Mouse (Mus musculus) midbrain, postnatal 0 days (tissue): ENCODE data around the gene Reep6. TPM values are rescaled to one million over a fixed set of nuclear protein-coding genes. Genes with fewer than 3 reads are reported as not detected.

Experiments used
- ATAC-seq: fragments of 200-750 bp; cut with Nextera tagmentation; 2 replicates; pipeline ENCODE4 v1.8.0; 2017; ENCODE audit warnings: moderate number of reproducible peaks, mild to moderate bottlenecking, moderate TSS enrichment, moderate library complexity; ENCODE audit not compliant: low FRiP score
- DNase-seq: peaks from one replicate; pipeline ENCODE4 v3.0.0-alpha.2; 2015; ENCODE audit warnings: low spot score
- H3K27ac ChIP-seq: fragments of 300-500 bp; sonication (generic); 2 replicates; pipeline ENCODE4 v1.5.1; 2014; ENCODE audit warnings: low read depth, mild to moderate bottlenecking, low read length, mixed read lengths
- H3K27me3 ChIP-seq: fragments of 300-500 bp; sonication (generic); 2 replicates; pipeline ENCODE4 v1.6.1; 2014; ENCODE audit warnings: low read length, control low read depth, mixed read lengths; ENCODE audit not compliant: insufficient read depth
- H3K36me3 ChIP-seq: fragments of 300-500 bp; sonication (generic); 2 replicates; pipeline ENCODE4 v1.6.1; 2014; ENCODE audit warnings: low read length, control low read depth, mixed read lengths; ENCODE audit not compliant: insufficient read depth
- H3K4me1 ChIP-seq: fragments of 300-500 bp; sonication (generic); 2 replicates; pipeline ENCODE4 v1.6.1; 2014; ENCODE audit warnings: mild to moderate bottlenecking, control low read depth, antibody characterized with exemption, low read length, mixed read lengths; ENCODE audit not compliant: insufficient read depth
- H3K4me2 ChIP-seq: fragments of 300-500 bp; sonication (generic); 2 replicates; pipeline ENCODE4 v1.6.1; 2014; ENCODE audit warnings: low read depth, mild to moderate bottlenecking, low read length, mixed read lengths; ENCODE audit not compliant: poor library complexity, severe bottlenecking
- H3K4me3 ChIP-seq: fragments of 300-500 bp; sonication (generic); 2 replicates; pipeline ENCODE4 v1.5.1; 2014; ENCODE audit warnings: low read depth, mild to moderate bottlenecking, low read length, moderate library complexity
- H3K9ac ChIP-seq: fragments of 300-500 bp; sonication (generic); replicated peaks from 2 replicates; pipeline ENCODE4 v1.6.1; 2014; ENCODE audit warnings: mild to moderate bottlenecking, low read length, moderate library complexity, mixed read lengths; ENCODE audit not compliant: poor library complexity, severe bottlenecking
- H3K9me3 ChIP-seq: fragments of 300-500 bp; sonication (generic); 2 replicates; pipeline ENCODE4 v1.6.1; 2016; ENCODE audit warnings: low read length, control low read depth
- CTCF ChIP-seq: IDR thresholded peaks from 2 replicates; pipeline ENCODE4 v1.5.1; 2016; ENCODE audit warnings: antibody characterized with exemption, mild to moderate bottlenecking
- WGBS: fragments of 180-500 bp; shearing (Covaris S2); extraction: QIAGEN DNeasy Blood & Tissue Kit; methylation state at CpG from one replicate; pipeline ENCODE4 v1.1.7; 2014; 5-methylcytosine and 5-hydroxymethylcytosine counted together
- polyA plus RNA-seq: library from polyadenylated mRNA; unstranded; fragments of >200 nt; fragmentation: Nextera tagmentation; extraction: Ambion mirVana; gene quantifications from 2 replicates; pipeline ENCODE4 v1.2.1, GENCODE M21; 2015
- total RNA-seq: library from RNA; depleted of rRNA; stranded (reverse); fragments of >200 nt; gene quantifications from 2 replicates; pipeline ENCODE4 v1.2.3, GENCODE M21; 2014

Reep6 gene
- total and polyA plus RNA-seq, 2 experiments from 2014 or later: 5.3 to 7.0 TPM

DNA sequence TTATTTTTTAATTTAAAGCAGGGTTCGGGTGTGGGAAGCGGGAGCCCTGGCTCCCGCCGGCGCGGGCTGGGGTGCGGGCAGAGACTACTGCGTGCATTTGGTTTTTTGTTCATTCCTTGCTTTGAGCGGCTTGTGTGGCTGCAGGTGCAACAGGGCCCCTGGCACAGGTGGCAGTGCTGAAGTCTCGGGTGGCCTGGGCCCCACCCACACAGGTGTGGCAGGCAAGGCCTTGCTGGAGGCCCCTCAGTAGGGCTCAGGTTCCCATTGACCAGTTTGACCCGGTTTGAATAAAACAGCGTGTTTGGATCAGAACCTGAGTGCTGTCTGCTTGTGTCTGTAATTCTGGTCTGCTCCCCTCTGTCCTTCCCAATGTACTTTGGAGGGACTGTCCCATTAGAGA is 41.7 kb upstream of the Reep6 start:
- H3K4me3 ChIP-seq: no peak overlapping the region
- peaks cover 50% of the 10 kb centered on the region for H3K36me3 ChIP-seq
- no peak for TF ChIP-seq CTCF
- H3K9ac ChIP-seq: no peak overlapping the region
- DNase-seq: no peak
- H3K4me2 ChIP-seq: no peak overlapping the region
- H3K27ac ChIP-seq: no peak overlapping the region
- no peaks in the 10 kb centered on the region for H3K27me3 ChIP-seq
- H3K9me3 ChIP-seq: no peaks in the 10 kb centered on the region
- WGBS: 93% methylated on average over 12 of the region's 12 CpGs
- no peaks in the 10 kb centered on the region for H3K4me1 ChIP-seq
- no peak for ATAC-seq

- peaks cover 44% of the 10 kb centered on the region for H3K36me3 ChIP-seq
- no peak overlapping the region for H3K9ac ChIP-seq
- peak; percentile 50 for TF ChIP-seq CTCF
- H3K4me3 ChIP-seq: no peak overlapping the region
- H3K4me2 ChIP-seq: no peak overlapping the region
- ATAC-seq (no peak), DNase-seq (no peak)
- H3K9me3 ChIP-seq: no peaks in the 10 kb centered on the region
- H3K27me3 ChIP-seq: no peaks in the 10 kb centered on the region
- H3K4me1 ChIP-seq: no peaks in the 10 kb centered on the region
- H3K27ac ChIP-seq: no peak overlapping the region
- 66% methylated on average over 8 of the region's 8 CpGs for WGBS
Observed at GRCm38 (mm10) chr10:80288657-80289056, 41.1 kb upstream of the Reep6 start.

DNA sequence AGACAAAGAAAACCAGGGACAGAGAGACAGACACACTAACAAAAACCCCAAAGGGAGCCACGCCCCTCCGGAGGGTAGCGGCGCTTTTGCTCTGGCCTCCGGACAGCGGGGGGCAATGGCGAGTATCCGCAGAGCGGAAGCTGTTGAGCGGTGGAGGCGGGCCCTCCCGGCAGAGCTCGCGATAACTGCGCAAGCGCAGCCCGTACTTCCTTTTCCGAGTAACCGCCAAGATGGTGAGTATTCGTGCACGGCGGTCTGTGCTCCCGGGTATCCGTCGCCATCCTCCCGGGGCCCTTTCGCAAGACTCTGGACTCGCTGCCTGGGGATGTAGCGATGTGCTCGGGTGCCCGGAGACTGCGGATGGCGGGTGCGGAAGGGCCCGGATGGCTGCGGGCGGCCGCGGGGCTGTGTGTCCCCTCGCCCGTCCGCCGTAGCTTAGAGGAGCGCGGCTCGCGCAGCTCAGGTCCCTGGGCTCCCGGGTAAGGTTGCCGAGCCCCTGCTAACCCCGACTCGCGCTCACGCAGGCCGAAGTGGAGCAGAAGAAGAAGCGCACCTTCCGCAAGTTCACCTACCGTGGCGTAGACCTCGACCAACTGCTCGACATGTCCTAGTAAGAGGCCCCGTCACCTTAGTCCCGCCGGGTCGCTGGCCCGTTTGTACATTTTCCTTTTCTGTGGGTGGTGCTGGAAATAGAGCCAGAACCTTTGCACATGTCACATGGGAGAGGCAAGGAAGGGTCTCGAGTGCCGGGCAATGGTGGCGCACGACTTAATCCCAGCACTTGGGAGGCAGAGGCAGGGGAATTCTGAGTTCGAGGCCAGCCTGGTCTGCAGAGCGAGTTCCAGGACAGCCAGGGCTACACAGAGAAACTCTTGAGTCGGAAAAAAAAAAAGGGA is 37.3 kb upstream of the Reep6 start, which contains the start of gene Rps15:
Gene Rps15 (plus strand): TSS at position 203 of the 896 bp plus-strand sequence.
- no peaks in the 10 kb centered on the region for H3K9me3 ChIP-seq
- under 1% methylated on average over 67 of the region's 72 CpGs for WGBS
- peak within 1 kb of the TSS; percentile 64 for H3K4me3 ChIP-seq
- ATAC-seq (peak; percentile 82), DNase-seq (peak; percentile 98)
- peaks cover 21% of the 10 kb centered on the region for H3K36me3 ChIP-seq
- H3K4me2 ChIP-seq: peak within 1 kb of the TSS; percentile 79
- H3K27ac ChIP-seq: peak within 1 kb of the TSS; percentile 92
- TF ChIP-seq CTCF: peak; percentile 75
- no peaks in the 10 kb centered on the region for H3K27me3 ChIP-seq
- peaks cover 12% of the 10 kb centered on the region for H3K4me1 ChIP-seq
- H3K9ac ChIP-seq: peak within 1 kb of the TSS; percentile 79

- Histone ChIP-seq H3K27ac (peak overlapping the region; percentile 92), H3K4me1 (peaks cover 16% of the 10 kb centered on the region), H3K4me2 (peak overlapping the region; percentile 79), H3K9me3 (no peaks in the 10 kb centered on the region), H3K36me3 (peaks cover 16% of the 10 kb centered on the region), H3K27me3 (no peaks in the 10 kb centered on the region), H3K9ac (peak overlapping the region; percentile 79), H3K4me3 (peak overlapping the region; percentile 64)
- DNase-seq: no peak
- ATAC-seq: no peak
- 22% methylated on average over 14 of the region's 14 CpGs for WGBS
- TF ChIP-seq CTCF: peak; percentile 22; the same call in 1 of the 2 replicates
Observed at GRCm38 (mm10) chr10:80293325-80293724, 36.4 kb upstream of the Reep6 start.

GRCm38 (mm10) chr10:80294311-80294710 is 35.4 kb upstream of the Reep6 start:
- peak overlapping the region; percentile 100 for H3K27ac ChIP-seq

GRCm38 (mm10) chr10:80294788-80295303 is 34.9 kb upstream of the Reep6 start:
- Histone ChIP-seq H3K27me3 (no peaks in the 10 kb centered on the region), H3K4me1 (peaks cover 16% of the 10 kb centered on the region), H3K4me3 (no peak overlapping the region), H3K9ac (peak overlapping the region; percentile 78), H3K27ac (peak overlapping the region; percentile 100), H3K9me3 (no peaks in the 10 kb centered on the region), H3K4me2 (0 out of 2 replicates have a peak overlapping the region, but pooled peaks have one; percentile 91), H3K36me3 (peaks cover 10% of the 10 kb centered on the region)
- ATAC-seq (no peak), DNase-seq (no peak)
- WGBS: 49% methylated on average over 7 of the region's 7 CpGs
- no peak for TF ChIP-seq CTCF

More at GRCm38 (mm10) chr10:80294311-80294710, 35.4 kb upstream of the Reep6 start:
- DNase-seq: no peak
- TF ChIP-seq CTCF: no peak
- peaks cover 10% of the 10 kb centered on the region for H3K36me3 ChIP-seq
- H3K4me2 ChIP-seq: no peak overlapping the region
- no peak overlapping the region for H3K4me3 ChIP-seq
- H3K9ac ChIP-seq: no peak overlapping the region
- H3K4me1 ChIP-seq: peaks cover 16% of the 10 kb centered on the region
- WGBS: 64% methylated on average over 4 of the region's 4 CpGs
- H3K27me3 ChIP-seq: no peaks in the 10 kb centered on the region
- no peak for ATAC-seq
- no peaks in the 10 kb centered on the region for H3K9me3 ChIP-seq
